Mouse (Mus musculus): ENCODE results near the gene E2f8.

E2f8 gene

GRCm38 (mm10) chr7:48859362-48859761, 22.0 kb downstream of the E2f8 start:
- DNase-seq (ENCODE audit: extremely low spot score, low read depth, low spot score): no peak

DNA sequence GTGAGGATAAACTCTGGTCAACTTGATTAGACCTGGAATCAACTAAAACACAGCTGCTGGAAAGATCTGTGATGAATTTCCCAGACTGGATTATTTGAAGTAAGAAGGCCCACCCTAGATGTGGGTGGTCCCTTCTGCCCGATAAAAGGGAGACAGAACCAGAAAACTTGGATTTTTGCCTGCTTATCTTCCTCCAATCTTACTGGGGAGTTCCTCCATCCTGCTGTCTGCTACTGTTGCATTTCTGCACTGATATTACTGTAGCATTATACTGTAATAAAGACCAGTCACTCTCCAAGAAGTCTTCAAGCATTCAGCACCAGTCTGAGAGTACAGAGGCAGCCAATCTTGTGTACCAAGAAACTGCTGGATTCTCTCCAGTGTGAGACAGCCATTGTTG, 23.1 kb downstream of the E2f8 start:
- DNase-seq (ENCODE audit: extremely low spot score, low read depth, low spot score): no peak

DNA sequence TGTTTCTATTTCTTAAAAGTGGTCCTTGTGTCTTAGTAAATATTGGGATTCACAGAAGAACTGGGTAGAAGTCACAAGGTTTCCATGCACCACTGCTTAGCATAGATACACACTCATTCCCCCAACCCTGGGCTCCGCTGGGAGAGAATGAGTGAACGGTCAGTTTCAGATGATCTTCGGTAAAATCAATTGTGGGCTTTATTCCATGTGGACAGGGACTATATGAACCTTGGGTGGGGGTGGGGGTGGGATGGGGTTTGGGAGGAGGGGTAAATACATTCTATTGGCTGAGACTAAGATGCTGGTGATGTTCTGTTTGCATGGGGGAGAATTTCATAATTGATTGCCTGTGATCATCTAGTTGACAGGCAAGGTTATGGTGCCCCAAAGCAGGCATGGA, 25.9 kb downstream of the E2f8 start:
- no peak for DNase-seq (ENCODE audit: extremely low spot score, low read depth, low spot score)

- no peak for DNase-seq (ENCODE audit: extremely low spot score, low read depth, low spot score)
Measured at GRCm38 (mm10) chr7:48853496-48853895, 27.9 kb downstream of the E2f8 start.

DNA sequence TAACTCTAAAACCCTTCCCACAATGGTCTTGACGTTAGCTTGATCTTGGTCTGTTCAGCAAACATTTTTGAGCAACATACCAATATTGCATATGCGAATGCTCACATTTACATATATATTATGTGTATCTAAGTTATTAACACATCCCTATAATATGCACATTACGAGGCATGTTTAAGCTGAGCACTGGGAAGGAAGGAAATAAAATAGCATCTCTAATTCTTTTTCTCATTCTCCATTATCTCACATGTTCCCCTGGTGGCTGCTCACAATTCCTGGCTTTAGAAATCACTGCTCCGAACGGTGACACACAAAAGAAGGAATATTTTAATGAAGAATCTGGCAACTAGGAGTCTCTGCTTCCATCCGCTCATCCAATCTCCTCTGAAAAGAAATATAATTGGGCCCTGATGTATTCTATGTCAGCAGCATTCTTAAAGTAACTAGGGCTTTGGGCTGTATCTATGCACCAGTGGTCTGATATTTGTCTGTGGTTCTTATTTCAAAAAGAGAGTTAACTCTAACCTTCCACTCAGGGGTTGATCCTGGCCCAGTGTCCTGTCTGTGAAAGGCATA, 29.8 kb downstream of the E2f8 start:
- no peak for DNase-seq (ENCODE audit: extremely low spot score, low read depth, low spot score)

- no peak for DNase-seq (ENCODE audit: extremely low spot score, low read depth, low spot score)
Measured at GRCm38 (mm10) chr7:48847820-48848650, 33.4 kb downstream of the E2f8 start, which contains the start of gene Csrp3. Csrp3 (minus strand) TSS chr7:48848033.

DNA sequence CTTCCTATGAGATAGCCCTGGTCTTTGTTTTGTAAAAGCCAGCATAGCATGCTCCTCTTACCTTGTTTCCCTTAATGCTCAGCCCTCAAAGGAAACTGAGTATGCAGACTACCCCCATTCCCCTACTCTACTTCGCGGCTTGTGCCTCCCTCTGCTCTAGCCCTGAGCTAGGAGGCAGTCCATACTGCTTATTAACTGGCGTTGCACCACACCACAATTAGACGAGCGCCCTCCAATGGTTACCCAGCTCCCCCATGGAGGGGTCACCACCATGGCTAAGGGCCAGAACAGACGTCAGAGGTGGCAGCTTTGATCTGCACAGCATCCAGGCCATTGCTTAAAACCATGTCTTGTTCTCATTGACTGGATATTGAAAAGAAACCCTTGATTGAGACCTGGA, 34.6 kb downstream of the E2f8 start:
- DNase-seq (ENCODE audit: extremely low spot score, low read depth, low spot score): no peak

GRCm38 (mm10) chr7:48845213-48845973, 36.0 kb downstream of the E2f8 start:
- DNase-seq (ENCODE audit: extremely low spot score, low read depth, low spot score): no peak

DNA sequence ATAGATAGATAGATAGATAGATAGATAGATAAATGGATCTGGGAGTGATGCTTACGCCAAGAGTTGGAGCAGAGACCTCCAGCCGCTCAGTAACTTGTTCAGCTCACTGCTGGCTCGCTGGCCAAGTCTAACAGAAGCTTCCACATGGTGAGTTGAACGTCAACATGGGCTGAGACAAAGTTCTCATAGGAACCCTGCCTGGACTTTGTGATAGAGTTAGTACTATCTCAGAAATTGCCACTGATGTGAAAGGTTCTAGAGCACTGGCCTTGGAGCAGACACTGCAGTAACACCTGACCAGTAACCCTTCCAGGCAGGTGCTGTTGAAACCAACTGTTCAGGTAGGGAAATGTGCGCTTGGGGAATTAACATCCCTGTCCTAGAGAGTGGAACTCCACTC, 37.9 kb downstream of the E2f8 start:
- DNase-seq (ENCODE audit: extremely low spot score, low read depth, low spot score): no peak

GRCm38 (mm10) chr7:48842353-48842752, 39.0 kb downstream of the E2f8 start:
- no peak for DNase-seq (ENCODE audit: extremely low spot score, low read depth, low spot score)

GRCm38 (mm10) chr7:48841538-48841937, 39.9 kb downstream of the E2f8 start:
- no peak for DNase-seq (ENCODE audit: extremely low spot score, low read depth, low spot score)

GRCm38 (mm10) chr7:48840545-48840944, 40.9 kb downstream of the E2f8 start:
- DNase-seq (ENCODE audit: extremely low spot score, low read depth, low spot score): no peak

GRCm38 (mm10) chr7:48838434-48838833, 43.0 kb downstream of the E2f8 start:
- no peak for DNase-seq (ENCODE audit: extremely low spot score, low read depth, low spot score)

- DNase-seq (ENCODE audit: extremely low spot score, low read depth, low spot score): no peak
Measured at GRCm38 (mm10) chr7:48836949-48837348, 44.4 kb downstream of the E2f8 start.

DNA sequence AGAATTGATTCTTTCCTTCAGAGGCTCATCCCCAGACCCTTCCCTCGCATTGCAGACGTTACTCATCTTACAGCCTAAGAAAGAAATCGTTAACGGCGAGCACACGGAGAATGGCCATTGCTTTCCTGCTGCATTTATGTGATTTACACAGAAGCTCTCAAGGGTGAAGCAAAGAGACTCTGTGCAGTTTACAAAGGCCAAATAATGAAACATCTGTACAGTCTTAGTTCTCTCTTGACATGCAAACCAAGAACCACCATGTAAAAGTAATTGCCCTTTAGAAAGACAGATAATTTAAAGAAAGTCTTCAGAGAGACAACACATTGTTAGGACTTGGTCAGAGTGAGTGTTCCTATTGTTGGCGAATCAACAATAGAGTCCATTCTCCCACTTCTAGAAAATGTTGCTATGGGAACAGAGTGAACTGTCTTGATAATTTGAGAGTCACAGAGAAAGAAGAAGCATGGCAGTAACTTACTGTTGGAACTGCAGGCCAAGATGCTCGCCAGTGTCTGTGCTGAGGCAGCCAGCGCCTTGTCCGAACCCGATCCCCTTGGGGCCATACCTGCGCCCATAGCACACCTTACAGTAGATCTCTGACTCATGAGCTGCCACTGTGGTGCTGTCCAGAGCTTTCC, 46.3 kb downstream of the E2f8 start:
- no peak for DNase-seq (ENCODE audit: extremely low spot score, low read depth, low spot score)

DNA sequence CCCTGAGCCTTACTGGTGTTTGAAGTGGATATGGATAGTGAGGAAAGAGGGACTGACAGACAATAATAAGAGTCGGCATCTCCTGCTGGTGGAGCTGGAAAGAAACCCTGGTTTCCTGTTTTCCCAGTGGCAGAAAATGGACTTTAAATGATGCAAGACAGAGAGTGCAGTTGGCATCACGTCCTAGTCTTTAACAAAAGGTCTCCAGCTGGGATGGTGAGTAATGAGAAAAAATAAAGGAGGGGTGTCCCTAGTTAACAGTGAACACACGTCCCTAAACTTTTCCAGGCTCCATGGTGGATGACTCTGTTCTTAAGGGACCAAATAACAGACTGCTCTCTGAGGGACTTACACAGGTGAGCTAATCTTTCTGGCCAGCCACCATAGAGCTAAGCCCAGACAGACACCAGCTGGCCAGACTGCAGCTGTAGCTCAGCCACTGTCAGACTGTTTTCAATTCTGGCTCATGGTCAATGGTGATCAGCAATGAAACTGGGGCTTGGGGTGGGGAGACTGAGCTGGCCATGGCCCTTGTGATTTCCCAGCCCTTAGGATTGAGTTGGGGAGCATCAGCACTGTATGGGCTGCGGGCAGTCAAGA, 46.9 kb downstream of the E2f8 start:
- DNase-seq (ENCODE audit: extremely low spot score, low read depth, low spot score): no peak

DNA sequence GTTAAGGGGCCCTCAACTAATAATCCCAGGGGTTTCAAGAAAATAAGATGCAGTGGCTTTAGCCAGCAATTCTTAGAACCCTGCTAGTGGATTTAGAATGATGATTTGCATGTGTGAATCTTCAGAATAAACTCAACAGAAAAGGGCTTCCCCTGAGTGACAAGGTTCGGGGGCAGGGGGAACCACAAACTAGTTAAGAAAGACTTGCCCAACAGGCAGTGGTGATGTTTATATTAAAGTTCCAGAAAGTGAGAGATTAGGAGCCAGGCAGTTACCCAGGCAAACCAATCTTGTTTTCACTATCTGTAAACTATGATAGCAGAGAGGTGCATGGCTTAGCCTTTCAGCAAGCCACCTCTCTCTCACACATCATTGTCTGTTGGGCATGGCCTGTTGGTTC, 48.7 kb downstream of the E2f8 start:
- DNase-seq (ENCODE audit: extremely low spot score, low read depth, low spot score): no peak

DNA sequence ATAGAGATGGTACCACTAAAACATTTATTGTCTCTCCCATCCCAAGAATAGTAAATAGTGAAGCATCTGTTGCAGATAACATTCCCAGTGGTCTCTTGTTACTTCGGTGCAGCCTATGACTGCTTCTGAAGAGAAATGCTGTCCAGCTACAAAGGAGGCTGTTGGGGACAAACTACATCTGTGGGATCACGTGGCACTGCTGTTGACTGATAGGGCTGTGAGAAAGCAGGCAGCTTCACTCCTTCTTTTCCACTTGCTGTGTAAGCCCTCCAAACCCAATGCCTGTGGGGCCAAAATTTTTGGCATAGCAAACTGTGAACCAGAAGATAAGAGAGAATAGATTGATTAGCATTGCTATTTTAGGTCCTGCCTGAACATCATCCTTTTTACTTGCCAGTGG, 51.0 kb downstream of the E2f8 start:
- DNase-seq (ENCODE audit: extremely low spot score, low read depth, low spot score): no peak

- DNase-seq (ENCODE audit: extremely low spot score, low read depth, low spot score): no peak
Measured at GRCm38 (mm10) chr7:48829177-48829910, 52.1 kb downstream of the E2f8 start.

DNA sequence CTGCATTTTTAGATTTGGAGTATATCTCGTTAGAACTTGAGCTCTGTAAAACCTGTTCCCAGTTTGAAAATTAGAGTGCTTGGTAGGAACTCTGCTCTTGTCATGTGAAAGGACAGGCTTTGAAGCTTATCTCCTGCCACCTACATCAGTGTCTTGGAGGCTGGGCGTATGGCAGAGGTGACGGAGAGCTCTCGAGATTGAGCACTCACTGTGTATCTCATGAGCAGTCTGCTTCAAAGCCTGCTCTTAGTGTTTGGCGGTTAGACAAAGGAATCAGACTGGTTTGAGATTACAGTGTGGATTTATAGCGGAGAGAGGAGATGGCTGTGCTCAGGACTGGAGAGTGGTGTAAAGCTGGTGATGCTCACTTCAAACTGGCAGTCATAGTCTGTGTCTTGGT, 56.2 kb downstream of the E2f8 start:
- no peak for DNase-seq (ENCODE audit: extremely low spot score, low read depth, low spot score)
